Mouse (Mus musculus): ENCODE results near the gene Slc7a7. TPM values are rescaled to one million over a fixed set of nuclear protein-coding genes. Genes with fewer than 3 reads are reported as not detected.

The Slc7a7 gene
- total RNA-seq, 2 experiments from 2014 or later, result 15.9 to 19.3 TPM

DNA sequence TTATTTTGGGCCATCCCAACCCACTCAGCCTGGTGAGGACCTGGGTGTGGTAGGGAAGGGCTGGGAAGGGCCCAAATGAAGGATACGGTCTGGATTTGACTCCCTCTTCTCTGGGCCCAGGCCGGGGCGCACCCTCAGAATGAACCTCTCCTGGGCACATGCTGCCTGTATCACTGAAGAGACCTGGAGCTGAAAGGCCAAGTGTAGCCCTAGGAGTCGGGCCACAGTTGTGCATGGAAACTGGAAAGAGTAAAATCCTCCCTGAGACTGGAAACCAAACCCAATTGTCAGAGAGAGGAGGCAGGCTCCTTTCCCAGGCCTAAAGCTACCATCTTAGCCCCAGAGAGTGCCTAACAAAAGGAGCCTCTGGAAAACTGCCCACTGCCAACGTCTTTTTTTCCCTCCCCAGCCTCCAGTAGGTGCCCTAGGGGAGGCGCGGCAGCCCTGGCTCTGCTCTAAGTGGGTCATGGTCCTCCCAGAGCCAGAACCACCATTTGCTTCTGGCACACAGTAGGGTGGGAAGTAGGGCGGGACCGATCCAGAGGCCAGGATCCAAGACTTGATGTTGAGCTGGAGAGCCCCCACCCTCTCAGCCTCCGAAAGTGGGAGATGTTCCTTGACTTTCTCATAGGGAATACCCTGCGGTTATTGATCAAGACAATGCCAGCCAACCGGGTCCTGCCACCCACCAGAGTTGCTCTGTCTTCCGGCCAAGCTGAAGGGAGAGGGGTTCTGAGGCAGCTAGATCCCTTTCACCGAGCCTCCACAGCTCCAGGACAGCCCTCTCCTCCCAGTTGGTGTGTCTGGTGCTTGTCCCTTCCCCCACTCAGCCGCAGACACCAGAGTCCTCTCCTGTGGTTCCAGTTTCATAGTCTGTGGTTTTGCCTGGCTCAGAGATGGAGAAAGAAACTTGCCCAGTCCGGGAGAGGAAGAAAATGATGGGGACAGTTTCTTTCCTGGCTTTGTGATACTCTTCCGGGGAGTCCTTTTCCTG is 15.6 kb upstream of the Slc7a7 start:
- ATAC-seq (ENCODE audit: poor library complexity, severe bottlenecking), result peak; percentile 83

DNA sequence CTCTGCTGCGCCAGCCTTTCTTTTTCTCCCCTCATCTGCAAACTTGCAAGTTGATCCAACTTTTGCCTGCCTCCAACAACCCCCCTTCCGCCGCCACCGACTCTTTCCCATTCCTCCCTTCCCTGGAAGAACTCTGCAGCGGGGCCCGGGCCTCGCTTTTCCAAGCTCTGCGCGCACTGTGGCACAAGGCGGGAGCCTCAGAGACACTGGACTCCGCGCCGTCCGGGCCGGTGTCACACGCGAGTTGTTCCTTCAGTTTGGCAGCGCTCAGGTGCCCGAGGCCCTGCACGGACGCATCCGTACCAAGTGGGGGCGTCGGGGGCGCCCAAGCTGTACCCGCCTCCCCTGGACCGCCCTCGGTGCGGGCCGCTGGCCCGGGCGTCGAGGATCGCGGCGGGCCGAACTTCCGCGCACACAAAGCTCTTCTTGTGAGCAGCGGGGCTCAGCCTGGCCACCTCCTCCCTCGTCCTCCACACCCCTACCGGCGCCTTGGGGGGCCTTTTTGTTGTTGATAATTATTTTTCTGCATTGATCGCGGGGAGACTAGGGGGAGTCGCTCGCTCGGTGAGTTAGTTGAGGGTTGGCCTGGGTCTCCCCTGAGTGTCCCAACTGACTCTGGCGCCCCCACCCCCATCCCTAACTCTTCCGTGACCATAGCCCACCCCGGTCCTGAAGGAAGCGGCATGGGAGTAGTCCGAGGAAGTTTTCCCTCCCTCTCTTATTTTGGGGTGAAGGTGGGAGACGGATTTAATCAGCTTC is 14.7 kb upstream of the Slc7a7 start:
- no peak; the same call in 1 of the 2 replicates for ATAC-seq (ENCODE audit: poor library complexity, severe bottlenecking)

DNA sequence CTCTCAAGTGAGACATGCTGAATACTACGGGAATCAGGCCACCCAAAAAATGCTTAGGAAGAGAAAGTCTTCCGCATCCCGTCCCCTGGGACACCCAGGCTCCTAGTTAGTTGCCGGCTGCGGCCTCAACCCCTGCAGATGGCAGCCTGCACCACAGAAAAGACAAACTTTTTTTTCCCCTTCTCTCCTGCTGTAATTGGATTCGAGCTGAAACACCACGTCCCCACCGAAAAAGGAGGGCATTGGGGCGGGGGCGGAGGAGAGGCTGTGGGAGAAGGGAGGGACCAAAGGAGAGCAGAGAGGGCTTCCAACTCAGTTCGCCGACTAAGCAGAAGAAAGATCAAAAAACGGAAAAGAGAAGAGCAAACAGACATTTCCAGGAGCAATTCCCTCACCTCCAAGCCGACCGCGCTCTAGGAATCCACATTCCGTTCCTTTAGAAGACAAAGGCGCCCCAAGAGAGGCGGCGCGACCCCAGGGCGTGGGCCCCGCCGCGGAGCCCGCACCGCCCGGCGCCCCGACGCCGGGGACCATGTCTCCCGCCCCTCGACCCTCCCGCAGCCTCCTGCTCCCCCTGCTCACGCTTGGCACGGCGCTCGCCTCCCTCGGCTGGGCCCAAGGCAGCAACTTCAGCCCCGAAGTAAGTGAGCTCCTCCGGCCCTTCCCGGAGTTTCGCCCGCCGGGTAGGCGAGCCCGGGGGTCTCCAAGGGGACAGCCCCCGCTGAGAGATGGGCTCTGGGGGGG is 13.9 kb upstream of the Slc7a7 start, which contains the start of gene Mmp14:
Gene Mmp14 (plus strand): TSS at position 279 of the 744 bp plus-strand sequence.
- ATAC-seq (ENCODE audit: poor library complexity, severe bottlenecking), result no peak

- no peak for ATAC-seq (ENCODE audit: poor library complexity, severe bottlenecking)
Observed at GRCm38 (mm10) chr14:54430406-54431145, 13.0 kb upstream of the Slc7a7 start.

DNA sequence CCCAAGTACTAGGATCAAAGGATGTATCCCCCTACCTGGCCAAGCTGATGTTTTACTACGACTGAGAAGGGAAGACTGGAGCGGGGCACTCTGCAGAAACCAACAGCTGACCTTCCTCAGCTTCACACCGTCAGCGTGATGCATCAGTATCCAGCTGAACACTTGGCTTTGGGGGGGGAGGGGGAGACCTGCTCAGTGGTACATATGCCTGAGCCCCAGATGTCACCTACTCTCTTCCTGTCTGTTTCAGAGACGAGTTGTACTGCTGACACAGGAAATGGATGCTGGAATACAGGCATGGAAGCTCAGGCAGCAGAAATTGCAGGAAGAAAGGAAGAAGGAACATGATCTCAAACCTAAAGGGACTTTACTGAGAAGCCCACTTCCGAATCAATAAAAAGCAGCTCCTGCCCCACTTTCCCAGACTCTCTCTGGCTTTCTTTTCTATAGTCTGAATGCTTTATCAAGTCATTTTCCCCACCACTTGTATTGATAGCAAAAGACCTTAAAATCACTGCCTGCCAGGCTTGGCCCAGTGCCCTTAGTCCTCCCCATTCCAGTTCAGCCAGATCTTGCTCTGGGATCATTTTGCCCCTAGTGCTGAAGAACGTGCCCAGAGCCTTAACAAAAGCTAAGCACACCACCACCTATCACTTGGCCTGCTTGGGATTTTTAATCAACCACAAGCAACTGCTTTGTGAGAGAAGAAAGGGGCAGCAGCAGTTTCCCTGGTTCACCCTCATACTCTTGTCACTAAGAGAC is 11.9 kb upstream of the Slc7a7 start:
- ATAC-seq (ENCODE audit: poor library complexity, severe bottlenecking), result no peak

GRCm38 (mm10) chr14:54428421-54428820 is 10.8 kb upstream of the Slc7a7 start:
- no peak for ATAC-seq (ENCODE audit: poor library complexity, severe bottlenecking)

DNA sequence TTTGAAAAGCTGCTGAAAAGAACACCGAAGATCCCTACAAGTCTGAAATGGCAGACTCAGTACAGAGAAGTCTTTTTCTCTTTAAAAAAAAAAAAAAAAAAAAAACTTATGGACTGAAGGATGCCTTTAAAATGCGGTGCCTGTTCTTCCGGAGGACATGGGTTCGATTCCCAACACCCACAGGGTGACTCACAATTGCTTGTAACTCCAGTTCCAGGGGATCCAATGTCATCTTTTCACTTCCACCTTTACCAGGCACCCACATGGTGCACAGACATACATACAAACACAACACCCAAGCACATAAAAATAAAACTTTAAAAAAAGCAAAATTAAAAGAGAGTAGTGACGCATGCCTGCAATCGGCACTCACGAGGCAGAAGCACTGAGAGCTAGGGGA is 10.1 kb upstream of the Slc7a7 start:
- ATAC-seq (ENCODE audit: poor library complexity, severe bottlenecking), result no peak

DNA sequence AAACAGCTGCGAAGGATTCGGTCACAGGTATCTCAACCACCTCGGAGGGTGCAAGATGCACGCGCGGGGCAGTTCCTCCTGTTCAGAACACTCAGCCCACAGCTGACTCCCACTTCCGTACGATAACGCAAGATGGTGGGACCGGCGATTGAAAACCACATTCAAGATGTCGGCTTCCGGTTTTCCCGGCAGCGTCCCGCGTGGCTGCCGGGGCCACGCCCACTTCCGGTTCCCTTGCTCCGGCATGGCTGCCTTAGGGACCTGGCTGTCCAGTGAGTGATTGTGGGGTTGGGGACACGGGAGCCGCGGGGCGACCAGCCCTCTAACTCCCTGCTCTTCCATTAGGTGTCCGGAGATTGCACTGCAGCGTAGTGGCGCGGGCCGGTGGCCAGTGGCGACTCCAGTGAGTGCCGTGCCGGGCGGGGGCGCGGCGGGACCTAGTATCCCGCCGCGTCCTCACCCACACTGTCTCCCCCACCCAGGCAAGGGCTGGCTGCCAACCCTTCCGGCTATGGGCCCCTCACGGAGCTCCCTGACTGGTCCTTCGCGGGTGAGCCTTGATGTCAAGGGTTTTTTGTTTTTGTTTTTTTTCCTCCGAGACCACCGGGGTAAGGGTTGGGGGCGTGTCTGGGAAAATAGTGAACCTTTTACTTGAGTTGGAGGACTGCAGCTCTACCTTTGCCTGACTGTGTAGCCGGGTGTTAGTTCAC is 9.3 kb upstream of the Slc7a7 start, which contains the start of gene Mrpl52:
Gene Mrpl52 (plus strand): TSS at position 221 of the 710 bp plus-strand sequence.
- peak; percentile 91 for ATAC-seq (ENCODE audit: poor library complexity, severe bottlenecking)

- peak; percentile 63 for ATAC-seq (ENCODE audit: poor library complexity, severe bottlenecking)
Observed at GRCm38 (mm10) chr14:54426003-54426688, 8.6 kb upstream of the Slc7a7 start.

GRCm38 (mm10) chr14:54425540-54425939 is 8.0 kb upstream of the Slc7a7 start:
- ATAC-seq (ENCODE audit: poor library complexity, severe bottlenecking), result no peak

DNA sequence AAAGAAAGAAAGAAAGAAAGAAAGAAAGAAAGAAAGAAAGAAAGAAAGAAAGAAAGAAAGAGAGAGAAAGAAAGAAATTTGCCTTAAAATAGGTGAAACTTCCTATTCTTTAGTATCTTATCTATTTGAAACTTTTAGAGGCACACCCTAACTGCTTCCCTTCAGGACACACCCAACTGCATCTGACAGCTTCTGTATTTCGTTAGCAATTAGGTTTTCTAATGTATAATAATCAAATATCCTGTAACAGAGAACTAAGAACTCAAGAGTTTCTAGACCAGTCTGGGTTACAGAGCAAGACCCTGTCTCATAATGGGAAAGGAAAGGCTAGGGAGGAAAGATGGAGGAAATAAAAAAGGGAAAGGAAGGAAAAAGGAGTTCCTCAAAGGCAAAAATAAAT is 7.1 kb upstream of the Slc7a7 start:
- ATAC-seq (ENCODE audit: poor library complexity, severe bottlenecking), result no peak

GRCm38 (mm10) chr14:54423406-54423805 is 5.8 kb upstream of the Slc7a7 start:
- no peak for ATAC-seq (ENCODE audit: poor library complexity, severe bottlenecking)

DNA sequence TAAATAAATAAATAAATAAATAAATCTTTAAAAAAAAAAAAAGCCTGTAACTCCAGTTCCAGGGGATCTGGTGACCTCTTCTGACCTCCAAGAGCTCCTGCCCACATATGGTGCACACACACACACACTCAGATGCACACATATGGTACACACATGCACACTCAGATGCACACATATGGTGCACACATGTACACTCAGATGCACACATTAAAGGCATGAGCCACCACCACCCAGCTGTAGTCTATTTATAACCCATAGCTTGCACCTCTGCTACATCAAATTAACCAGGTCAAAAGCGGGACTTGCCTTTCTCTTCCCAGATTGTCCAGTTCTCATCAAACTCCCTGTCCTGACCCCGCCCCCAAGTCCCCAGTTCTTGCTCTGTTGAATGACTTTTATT is 3.4 kb upstream of the Slc7a7 start:
- no peak for ATAC-seq (ENCODE audit: poor library complexity, severe bottlenecking)

- no peak for ATAC-seq (ENCODE audit: poor library complexity, severe bottlenecking)
Observed at GRCm38 (mm10) chr14:54416830-54417229, 750 bp downstream of the Slc7a7 start.

DNA sequence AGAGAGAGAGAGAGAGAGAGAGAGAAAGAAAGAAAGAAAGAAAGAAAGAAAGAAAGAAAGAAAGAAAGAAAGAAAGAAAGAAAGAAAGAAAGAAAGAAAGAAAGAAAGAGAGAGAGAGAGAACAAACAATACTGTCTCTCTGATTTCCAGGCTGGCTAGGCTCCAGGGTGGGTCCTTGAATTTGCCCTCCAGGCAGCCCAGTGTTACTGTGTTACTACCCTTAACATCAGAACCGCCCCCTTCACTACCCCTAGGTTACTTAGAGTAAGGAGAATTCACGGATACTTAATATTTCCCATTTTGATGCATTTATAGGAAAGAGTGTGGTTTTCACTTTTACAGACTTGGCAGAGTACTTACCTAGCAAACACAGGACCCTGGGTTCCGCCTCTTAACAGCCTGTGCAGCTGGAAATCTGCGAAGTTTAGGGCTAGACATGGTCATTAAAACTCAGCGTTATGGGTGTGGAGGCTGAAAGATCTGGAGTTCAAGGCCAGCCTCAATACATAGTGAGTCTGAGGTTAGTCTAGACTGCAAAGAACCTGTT is 1.3 kb downstream of the Slc7a7 start:
- no peak for ATAC-seq (ENCODE audit: poor library complexity, severe bottlenecking)

GRCm38 (mm10) chr14:54415241-54416020 is 2.1 kb downstream of the Slc7a7 start:
- no peak for ATAC-seq (ENCODE audit: poor library complexity, severe bottlenecking)

Data from megakaryocyte, adult 5-6 weeks (primary cell).